Mouse (Mus musculus): Measurements from ENCODE around the gene Gm20479. TPM values are rescaled to one million over a fixed set of nuclear protein-coding genes. Genes with fewer than 3 reads are reported as not detected.

Gm20479 gene
- total and polyA plus RNA-seq, 3 experiments = 1.2 to 2.2 (median 1.9) TPM

DNA sequence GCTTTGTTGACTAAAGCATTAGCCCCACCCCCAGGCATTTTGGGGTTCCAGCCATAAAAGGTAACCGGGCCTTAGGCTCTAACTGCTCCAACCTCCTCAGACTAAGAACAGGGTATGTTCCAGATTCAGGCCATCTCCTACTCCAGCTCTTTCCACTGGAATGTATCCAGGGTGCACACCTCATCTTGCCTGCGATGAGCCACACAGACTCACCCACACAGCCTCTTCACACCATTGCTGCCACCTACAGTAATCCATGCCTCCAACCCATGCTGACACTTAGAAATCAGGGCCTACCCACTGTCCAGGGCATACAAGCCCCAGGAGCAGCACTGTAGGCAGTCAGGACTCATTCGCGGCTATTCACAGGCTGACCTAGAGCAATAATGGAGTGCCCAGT, 18.1 kb downstream of the Gm20479 start:
- TF ChIP-seq MYC (IDR thresholded peaks at IDR 0.05; ENCODE audit: low read depth, low read length) (no peak), MAX (IDR thresholded peaks at IDR 0.05; ENCODE audit: low read length) (no peak), ELF1 (IDR thresholded peaks at IDR 0.05; ENCODE audit: low read depth, low read length) (no peak), BHLHE40 (IDR thresholded peaks at IDR 0.05; ENCODE audit: low read depth, low read length) (no peak), MEF2A (IDR thresholded peaks at IDR 0.05; ENCODE audit: borderline replicate concordance, low read depth, low read length) (no peak), SMC3 (IDR thresholded peaks at IDR 0.05; ENCODE audit: low read depth, low read length) (no peak), USF1 (IDR thresholded peaks at IDR 0.05; ENCODE audit: low read depth, low read length) (no peak), MAFK (IDR thresholded peaks at IDR 0.05; ENCODE audit: insufficient replicate concordance, low read length) (no peak), USF2 (conservative IDR thresholded peaks at IDR 0.05; ENCODE audit: low read depth, low read length) (no peak), NRF1 (IDR thresholded peaks at IDR 0.05; ENCODE audit: low read depth, low read length) (no peak), KAT2A (IDR thresholded peaks at IDR 0.05; ENCODE audit: insufficient replicate concordance, low read length) (no peak), JUN (IDR thresholded peaks at IDR 0.05; ENCODE audit: insufficient read depth, low read depth, low read length) (no peak), PAX5 (IDR thresholded peaks at IDR 0.05; ENCODE audit: low read length) (no peak), ETS1 (conservative IDR thresholded peaks at IDR 0.05; ENCODE audit: low read depth, low read length) (no peak), IRF4 (IDR thresholded peaks at IDR 0.05; ENCODE audit: low read depth, low read length) (no peak), ZNF384 (IDR thresholded peaks at IDR 0.05; ENCODE audit: low read depth, low read length) (no peak), SIN3A (IDR thresholded peaks at IDR 0.05; ENCODE audit: low read length) (no peak), POLR2A (IDR thresholded peaks at IDR 0.05; ENCODE audit: low read depth, low read length) (no peak)
- no peak overlapping the region for H3K4me2 ChIP-seq (ENCODE audit: insufficient read depth, low read depth, poor library complexity, severe bottlenecking)
- no peak overlapping the region for H3K4me3 ChIP-seq (replicated peaks in 1 of 3; ENCODE audit: low read depth in 2 of 3, low read length in 2 of 3, poor library complexity in 1 of 3)
- no peaks in the 10 kb centered on the region for H3K79me2 ChIP-seq (replicated peaks; ENCODE audit: control insufficient read depth, extremely low read depth, insufficient read depth, poor library complexity, severe bottlenecking)
- dilution Hi-C loops (cut with MboI; ENCODE audit: extremely low pct_ligation_motif_present, extremely low pct_unique_long_range_greater_than_20kb, low sequenced_read_pairs) = no loop called here
- in situ Hi-C loops (cut with MboI; ENCODE audit: low pct_ligation_motif_present, low pct_unique_long_range_greater_than_20kb, low sequenced_read_pairs) = loop anchor here (5.0 to 10.0 kb wide), 2 partner anchors 48 to 186 kb away; partner anchors contain the start of gene Hipk4
- no peaks in the 10 kb centered on the region for H3K9me3 ChIP-seq (replicated peaks; ENCODE audit: low read length)
- H3K9ac ChIP-seq (ENCODE audit: insufficient read depth, low read depth) = no peak overlapping the region
- no peak overlapping the region for H3K27ac ChIP-seq (ENCODE audit: insufficient read depth, low read depth)
- H3K4me1 ChIP-seq (ENCODE audit: control insufficient read depth in 1 of 2, insufficient read depth in 2 of 2) = peaks cover 7 to 30% of the 10 kb centered on the region in 2 experiments
- peaks cover 37% of the 10 kb centered on the region for H3K27me3 ChIP-seq (replicated peaks)
- DNase-seq (ENCODE audit: extremely low read depth) = no peak
- H3K36me3 ChIP-seq (replicated peaks in 1 of 2; ENCODE audit: control insufficient read depth in 1 of 2, insufficient read depth in 1 of 2, low read length in 1 of 2) = peaks cover 3 to 22% of the 10 kb centered on the region in 2 experiments

DNA sequence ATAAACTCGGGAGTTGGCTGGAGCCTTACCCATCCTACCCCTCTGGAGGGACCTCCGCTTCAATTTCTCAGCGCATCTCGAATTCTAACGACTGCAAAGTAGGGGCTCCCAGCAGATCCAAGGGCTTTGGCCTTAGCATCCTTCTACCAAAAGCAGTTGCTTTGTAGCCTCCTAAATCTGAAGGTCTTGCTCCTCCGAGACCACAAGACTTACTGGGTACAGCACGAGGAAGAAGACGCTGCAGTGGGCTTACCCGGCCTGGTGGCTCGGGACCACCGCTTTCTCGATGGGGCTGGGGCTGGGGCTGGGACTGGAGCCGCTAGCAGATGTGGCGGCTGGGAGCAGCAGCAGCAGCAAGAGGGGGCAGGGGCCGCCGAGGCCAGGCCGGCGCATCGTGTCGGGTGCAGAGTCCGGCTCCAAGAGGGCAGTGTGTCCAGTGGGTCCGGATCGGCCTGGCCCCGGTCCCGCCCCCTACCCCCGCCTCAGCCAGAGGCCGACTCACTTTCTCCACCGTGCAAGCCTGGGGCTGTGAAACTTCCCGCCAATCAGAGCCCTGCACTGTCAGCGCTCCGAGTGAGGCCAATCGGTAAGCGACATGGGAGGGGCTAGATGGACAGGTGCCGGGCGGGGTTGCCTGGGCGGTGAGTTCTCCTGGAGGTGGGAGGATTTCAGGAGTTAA, 19.9 kb downstream of the Gm20479 start, which contains the start of gene Ltbp4:
Gene Ltbp4 (minus strand): TSS at position 518 of the 679 bp plus-strand sequence.
- Histone ChIP-seq H3K9ac (ENCODE audit: insufficient read depth, low read depth) (no peak within 1 kb of the TSS), H3K4me3 (replicated peaks in 1 of 3; ENCODE audit: low read depth in 2 of 3, low read length in 2 of 3, poor library complexity in 1 of 3) (peak within 1 kb of the TSS in 2 of 3 experiments; percentile 14 to 25), H3K9me3 (replicated peaks; ENCODE audit: low read length) (no peaks in the 10 kb centered on the region), H3K36me3 (replicated peaks in 1 of 2; ENCODE audit: control insufficient read depth in 1 of 2, insufficient read depth in 1 of 2, low read length in 1 of 2) (peaks cover 0 to 12% of the 10 kb centered on the region in 2 experiments), H3K4me2 (ENCODE audit: insufficient read depth, low read depth, poor library complexity, severe bottlenecking) (peak within 1 kb of the TSS; percentile 74), H3K79me2 (replicated peaks; ENCODE audit: control insufficient read depth, extremely low read depth, insufficient read depth, poor library complexity, severe bottlenecking) (no peaks in the 10 kb centered on the region), H3K27me3 (replicated peaks) (peaks cover 47% of the 10 kb centered on the region), H3K27ac (ENCODE audit: insufficient read depth, low read depth) (no peak within 1 kb of the TSS), H3K4me1 (ENCODE audit: control insufficient read depth in 1 of 2, insufficient read depth in 2 of 2) (peaks cover 2 to 26% of the 10 kb centered on the region in 2 experiments)
- in situ Hi-C loops (cut with MboI; ENCODE audit: low pct_ligation_motif_present, low pct_unique_long_range_greater_than_20kb, low sequenced_read_pairs) = loop anchor here (5.0 to 10.0 kb wide), 2 partner anchors 50 to 187 kb away; partner anchors contain the start of gene Hipk4
- no peak for TF ChIP-seq ZMIZ1 (IDR thresholded peaks at IDR 0.05; ENCODE audit: low read depth, low read length)
- dilution Hi-C loops (cut with MboI; ENCODE audit: extremely low pct_ligation_motif_present, extremely low pct_unique_long_range_greater_than_20kb, low sequenced_read_pairs) = no loop called here
- DNase-seq (ENCODE audit: extremely low read depth) = peak; percentile 72
